Mouse (Mus musculus): ENCODE data around the gene Gm10392. TPM values are rescaled to one million over a fixed set of nuclear protein-coding genes. Genes with fewer than 3 reads are reported as not detected.

Gene Gm10392
- polyA plus RNA-seq, 1 experiment from 2014 or later, result not detected

DNA sequence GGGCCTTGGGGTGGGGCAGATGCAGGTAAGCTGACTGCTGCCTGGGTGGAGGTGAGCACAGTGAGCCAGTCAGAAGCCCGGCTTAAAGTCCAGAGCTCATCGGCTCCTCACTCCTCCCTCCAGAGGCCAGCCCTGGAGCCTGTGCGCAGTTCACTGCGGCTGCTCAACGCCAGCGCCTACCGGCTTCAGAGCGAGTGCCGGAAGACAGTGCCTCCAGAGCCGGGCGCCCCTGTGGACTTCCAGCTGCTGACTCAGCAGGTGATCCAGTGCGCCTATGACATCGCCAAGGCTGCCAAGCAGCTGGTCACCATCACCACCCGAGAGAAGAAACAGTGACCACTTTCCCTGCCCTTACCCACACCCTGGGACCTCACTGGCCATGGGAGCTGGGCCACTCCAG is 12.7 kb downstream of the Gm10392 start:
- Histone ChIP-seq H3K36me3 (peaks cover 89% of the 10 kb centered on the region), H3K9me3 (no peaks in the 10 kb centered on the region), H3K4me1 (replicated peaks) (peaks cover 8% of the 10 kb centered on the region), H3K27me3 (no peaks in the 10 kb centered on the region), H3K4me2 (no peak overlapping the region), H3K27ac (0 out of 2 replicates have a peak overlapping the region, but pooled peaks have one; percentile 29), H3K9ac (replicated peaks) (no peak overlapping the region), H3K4me3 (replicated peaks) (no peak overlapping the region)
- WGBS, result 88% methylated on average over 14 of the region's 14 CpGs
- ATAC-seq (ENCODE audit: insufficient number of reproducible peaks, insufficient read depth, low FRiP score, low TSS enrichment, low read depth), result no peak

DNA sequence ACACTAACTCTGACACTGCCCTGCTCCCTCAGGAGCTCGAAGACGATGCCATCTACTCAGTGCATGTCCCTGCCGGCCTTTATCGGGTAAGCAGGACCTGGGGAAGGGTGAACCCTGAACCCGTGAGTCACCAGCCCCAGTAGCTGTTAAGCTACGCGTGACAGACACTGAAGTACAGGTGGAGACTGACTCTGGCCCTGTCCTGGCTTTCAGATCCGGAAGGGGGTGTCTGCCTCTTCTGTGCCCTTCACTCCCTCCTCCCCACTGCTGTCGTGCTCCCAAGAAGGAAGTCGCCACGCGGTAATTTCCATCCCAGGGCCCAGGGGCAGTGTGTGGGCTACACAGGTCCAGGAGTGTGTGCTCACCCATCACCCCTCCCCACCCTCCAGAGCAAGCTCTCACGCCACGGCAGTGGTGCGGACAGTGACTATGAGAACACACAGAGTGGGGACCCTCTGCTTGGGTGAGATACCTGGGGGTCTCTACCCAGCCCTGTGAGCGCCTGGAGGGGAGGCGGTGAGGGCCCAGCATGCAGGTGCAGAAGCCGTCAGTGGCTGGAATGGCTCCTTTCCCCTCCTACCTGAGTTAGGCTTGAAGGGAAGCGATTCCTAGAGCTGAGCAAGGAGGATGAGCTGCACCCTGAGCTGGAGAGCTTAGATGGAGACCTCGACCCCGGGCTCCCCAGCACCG is 13.6 kb downstream of the Gm10392 start:
- no peaks in the 10 kb centered on the region for H3K9me3 ChIP-seq
- H3K4me3 ChIP-seq (replicated peaks), result no peak overlapping the region
- H3K27me3 ChIP-seq, result no peaks in the 10 kb centered on the region
- H3K4me1 ChIP-seq (replicated peaks), result peaks cover 16% of the 10 kb centered on the region
- 89% methylated on average over 22 of the region's 22 CpGs for WGBS
- H3K36me3 ChIP-seq, result peaks cover 94% of the 10 kb centered on the region
- H3K4me2 ChIP-seq, result no peak overlapping the region
- 0 out of 2 replicates have a peak overlapping the region, but pooled peaks have one; percentile 29 for H3K27ac ChIP-seq
- ATAC-seq (ENCODE audit: insufficient number of reproducible peaks, insufficient read depth, low FRiP score, low TSS enrichment, low read depth), result no peak
- no peak overlapping the region for H3K9ac ChIP-seq (replicated peaks)

DNA sequence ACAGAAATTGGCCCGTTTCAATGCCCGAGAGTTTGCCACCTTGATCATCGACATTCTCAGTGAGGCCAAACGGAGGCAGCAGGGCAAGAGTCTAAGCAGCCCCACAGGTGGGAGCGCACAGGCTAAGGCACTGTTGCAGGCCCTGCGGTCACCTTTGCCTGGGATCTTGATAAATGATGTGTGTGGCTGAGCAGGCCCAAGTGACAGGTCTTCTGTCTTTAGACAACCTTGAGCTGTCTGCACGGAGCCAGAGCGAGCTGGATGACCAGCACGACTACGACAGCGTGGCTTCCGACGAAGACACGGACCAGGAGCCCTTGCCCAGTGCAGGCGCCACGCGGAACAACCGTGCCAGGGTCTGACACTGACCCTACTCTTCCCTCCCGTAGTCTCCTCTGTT is 14.6 kb downstream of the Gm10392 start:
- Histone ChIP-seq H3K4me3 (replicated peaks) (no peak overlapping the region), H3K27ac (no peak overlapping the region), H3K4me1 (replicated peaks) (peaks cover 22% of the 10 kb centered on the region), H3K27me3 (no peaks in the 10 kb centered on the region), H3K9ac (replicated peaks) (no peak overlapping the region), H3K4me2 (no peak overlapping the region), H3K36me3 (peaks cover 94% of the 10 kb centered on the region), H3K9me3 (no peaks in the 10 kb centered on the region)
- WGBS, result 94% methylated on average over 19 of the region's 19 CpGs
- ATAC-seq (ENCODE audit: insufficient number of reproducible peaks, insufficient read depth, low FRiP score, low TSS enrichment, low read depth), result no peak

DNA sequence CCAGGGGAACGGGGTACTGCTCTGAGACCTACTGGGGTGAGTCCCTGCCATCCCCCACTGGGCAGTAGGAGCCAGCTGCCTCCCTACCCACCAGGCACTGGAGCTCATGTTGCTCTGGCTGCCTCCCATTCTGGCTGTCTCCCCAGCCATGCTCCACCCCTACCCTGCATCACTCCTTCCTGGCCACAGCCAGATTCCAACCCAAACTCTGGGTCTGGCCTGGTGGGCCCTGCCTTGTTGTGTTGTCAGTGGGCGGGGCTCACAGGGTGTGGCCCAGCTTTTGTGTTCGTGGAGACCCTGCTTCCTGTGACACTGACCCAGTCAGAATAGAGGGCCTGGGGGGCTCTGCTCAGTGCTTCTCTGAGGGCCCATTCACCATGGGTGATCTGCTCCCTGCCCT is 15.5 kb downstream of the Gm10392 start:
- no peak for ATAC-seq (ENCODE audit: insufficient number of reproducible peaks, insufficient read depth, low FRiP score, low TSS enrichment, low read depth)
- no peak overlapping the region for H3K4me3 ChIP-seq (replicated peaks)
- H3K27ac ChIP-seq, result no peak overlapping the region
- H3K4me1 ChIP-seq (replicated peaks), result peaks cover 21% of the 10 kb centered on the region
- H3K36me3 ChIP-seq, result peaks cover 92% of the 10 kb centered on the region
- H3K27me3 ChIP-seq, result no peaks in the 10 kb centered on the region
- no peak overlapping the region for H3K4me2 ChIP-seq
- 64% methylated on average over 3 of the region's 3 CpGs for WGBS
- no peaks in the 10 kb centered on the region for H3K9me3 ChIP-seq
- no peak overlapping the region; the same call in 1 of the 2 replicates for H3K9ac ChIP-seq (replicated peaks)

DNA sequence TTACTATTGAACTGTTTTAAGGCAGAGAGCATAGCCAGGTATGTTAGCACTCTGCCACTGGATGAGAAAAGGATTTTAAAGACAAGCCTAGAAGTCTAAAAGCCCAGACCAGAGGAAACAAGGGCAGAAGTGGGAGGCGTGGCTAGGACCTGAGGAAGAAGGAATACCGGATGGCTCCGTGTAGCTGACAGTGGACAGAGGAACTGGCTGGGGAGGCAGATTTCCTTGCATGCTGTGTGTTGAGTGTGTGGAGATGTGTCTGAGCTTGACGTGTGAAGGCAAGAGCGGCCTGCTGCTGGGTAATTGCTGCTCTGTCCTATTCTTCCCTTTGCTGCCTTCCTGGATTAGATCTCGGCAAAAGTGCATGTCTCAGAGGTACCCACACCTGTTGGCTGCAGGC is 16.5 kb downstream of the Gm10392 start:
- no peaks in the 10 kb centered on the region for H3K27me3 ChIP-seq
- H3K9me3 ChIP-seq, result no peaks in the 10 kb centered on the region
- peaks cover 27% of the 10 kb centered on the region for H3K4me1 ChIP-seq (replicated peaks)
- no peak overlapping the region for H3K9ac ChIP-seq (replicated peaks)
- ATAC-seq (ENCODE audit: insufficient number of reproducible peaks, insufficient read depth, low FRiP score, low TSS enrichment, low read depth), result no peak
- peaks cover 86% of the 10 kb centered on the region for H3K36me3 ChIP-seq
- no peak overlapping the region for H3K4me2 ChIP-seq
- WGBS, result 83% methylated on average over 6 of the region's 6 CpGs
- H3K27ac ChIP-seq, result no peak overlapping the region
- H3K4me3 ChIP-seq (replicated peaks), result no peak overlapping the region

DNA sequence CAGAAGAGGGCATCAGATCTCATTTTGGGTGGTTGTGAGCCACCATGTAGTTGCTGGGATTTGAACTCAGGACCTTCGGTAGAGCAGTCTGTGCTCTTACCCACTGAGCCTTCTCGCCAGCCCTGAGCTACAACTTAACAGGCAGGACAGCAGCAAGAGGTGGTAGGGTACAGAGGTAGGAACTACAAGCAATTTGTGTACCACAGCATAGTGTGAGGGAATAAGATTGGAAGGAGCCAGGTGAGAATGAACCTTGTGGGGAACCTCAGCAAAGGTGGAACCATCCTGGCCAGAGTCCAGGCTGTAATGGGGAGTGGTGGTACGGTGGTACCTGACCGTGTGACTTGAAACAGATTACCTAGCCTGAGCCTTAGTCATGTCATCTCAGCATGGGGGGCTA is 17.0 kb downstream of the Gm10392 start:
- Histone ChIP-seq H3K27me3 (no peaks in the 10 kb centered on the region), H3K9me3 (no peaks in the 10 kb centered on the region), H3K4me2 (no peak overlapping the region), H3K4me3 (replicated peaks) (no peak overlapping the region), H3K9ac (replicated peaks) (0 out of 2 replicates have a peak overlapping the region, but pooled peaks have one; percentile 4), H3K4me1 (replicated peaks) (peaks cover 32% of the 10 kb centered on the region), H3K27ac (no peak overlapping the region), H3K36me3 (peaks cover 81% of the 10 kb centered on the region)
- ATAC-seq (ENCODE audit: insufficient number of reproducible peaks, insufficient read depth, low FRiP score, low TSS enrichment, low read depth), result no peak
- WGBS, result 87% methylated on average over 4 of the region's 4 CpGs

DNA sequence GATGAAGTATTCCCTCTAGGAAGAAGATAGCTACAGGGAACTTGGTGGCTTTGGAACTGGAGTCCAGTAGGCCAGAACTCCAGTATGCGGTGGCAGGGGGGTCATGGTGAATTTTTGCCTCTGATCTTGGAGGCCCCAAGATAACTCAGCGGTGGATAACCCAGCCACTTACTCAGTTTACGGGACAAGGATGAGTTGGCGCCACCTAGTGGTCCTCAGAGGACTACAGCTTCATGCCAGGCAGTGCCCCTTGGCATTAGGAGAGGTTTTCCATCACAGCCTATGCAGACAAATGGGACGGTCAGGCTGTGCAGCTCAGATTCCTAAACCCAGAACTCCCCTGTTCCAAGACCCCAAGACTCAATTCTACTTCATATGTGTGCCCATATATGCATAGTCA is 17.6 kb downstream of the Gm10392 start:
- ATAC-seq (ENCODE audit: insufficient number of reproducible peaks, insufficient read depth, low FRiP score, low TSS enrichment, low read depth), result no peak
- H3K27me3 ChIP-seq, result no peaks in the 10 kb centered on the region
- no peaks in the 10 kb centered on the region for H3K9me3 ChIP-seq
- H3K9ac ChIP-seq (replicated peaks), result no peak overlapping the region
- H3K4me1 ChIP-seq (replicated peaks), result peaks cover 35% of the 10 kb centered on the region
- H3K27ac ChIP-seq, result no peak overlapping the region
- no peak overlapping the region for H3K4me3 ChIP-seq (replicated peaks)
- H3K4me2 ChIP-seq, result no peak overlapping the region
- 32% methylated on average over 5 of the region's 5 CpGs for WGBS
- peaks cover 75% of the 10 kb centered on the region for H3K36me3 ChIP-seq

DNA sequence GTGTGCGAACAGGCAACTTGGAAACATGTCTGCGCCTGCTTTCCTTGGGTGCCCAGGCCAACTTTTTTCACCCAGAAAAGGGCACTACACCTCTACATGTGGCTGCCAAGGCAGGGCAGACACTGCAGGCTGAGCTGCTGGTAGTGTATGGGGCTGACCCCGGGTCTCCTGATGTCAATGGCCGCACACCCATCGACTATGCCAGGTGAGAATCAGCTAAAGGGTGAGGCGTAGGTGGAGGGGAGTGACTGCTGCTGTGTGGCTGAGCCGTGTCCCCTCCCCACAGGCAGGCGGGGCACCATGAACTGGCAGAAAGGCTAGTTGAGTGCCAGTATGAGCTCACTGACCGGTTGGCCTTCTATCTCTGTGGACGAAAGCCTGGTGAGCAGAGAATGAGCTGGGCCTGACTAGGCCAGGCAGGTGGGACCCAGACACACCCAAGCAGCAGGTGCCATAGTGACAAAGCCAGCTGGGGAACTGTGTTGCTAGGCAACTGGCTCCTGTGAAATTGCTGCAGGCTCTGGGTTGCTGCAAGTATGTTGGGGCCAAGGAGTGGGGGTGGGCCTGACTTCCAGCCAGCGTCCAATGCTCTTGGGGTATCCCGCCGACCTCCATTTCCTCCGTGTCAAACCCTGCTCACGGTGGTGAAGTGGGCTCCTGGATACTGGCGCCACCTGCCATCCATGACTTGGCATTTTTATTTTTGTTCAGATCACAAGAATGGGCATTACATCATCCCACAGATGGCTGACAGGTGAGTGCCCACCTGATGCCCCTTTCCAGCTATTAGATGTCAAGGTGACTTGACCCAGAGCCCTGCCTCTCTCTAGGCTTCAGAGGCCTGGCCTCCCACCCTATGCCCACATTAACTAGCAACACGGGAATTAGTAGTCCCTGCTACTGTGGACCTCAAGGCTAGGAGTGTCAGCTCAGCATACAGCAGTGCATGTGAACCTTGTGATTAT is 18.4 kb downstream of the Gm10392 start:
- H3K9me3 ChIP-seq, result no peaks in the 10 kb centered on the region
- H3K27ac ChIP-seq, result no peak overlapping the region
- H3K36me3 ChIP-seq, result peaks cover 68% of the 10 kb centered on the region
- H3K4me2 ChIP-seq, result no peak overlapping the region
- H3K4me1 ChIP-seq (replicated peaks), result peaks cover 38% of the 10 kb centered on the region
- no peaks in the 10 kb centered on the region for H3K27me3 ChIP-seq
- no peak for ATAC-seq (ENCODE audit: insufficient number of reproducible peaks, insufficient read depth, low FRiP score, low TSS enrichment, low read depth)
- 83% methylated on average over 17 of the region's 17 CpGs for WGBS
- H3K9ac ChIP-seq (replicated peaks), result peak overlapping the region; percentile 2; the same call in 1 of the 2 replicates
- no peak overlapping the region for H3K4me3 ChIP-seq (replicated peaks)

DNA sequence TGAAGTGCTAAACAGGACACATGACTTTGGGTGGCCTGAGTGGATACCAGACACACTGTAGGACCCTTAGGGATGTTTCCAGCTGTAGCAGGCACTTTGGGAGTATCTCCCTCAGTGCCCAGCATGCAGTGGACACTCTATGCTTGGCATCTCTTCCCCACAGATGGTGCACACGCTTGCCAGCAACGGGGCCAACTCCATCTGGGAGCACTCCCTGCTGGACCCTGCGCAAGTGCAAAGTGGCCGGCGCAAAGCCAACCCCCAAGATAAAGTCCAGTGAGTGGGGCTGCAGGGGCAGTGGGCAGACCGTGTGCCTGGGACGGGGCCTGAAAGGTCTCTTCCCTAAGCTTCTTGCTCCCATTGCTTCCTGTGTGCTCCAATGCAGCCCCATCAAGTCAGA is 19.6 kb downstream of the Gm10392 start:
- no peaks in the 10 kb centered on the region for H3K27me3 ChIP-seq
- H3K9ac ChIP-seq (replicated peaks), result 0 out of 2 replicates have a peak overlapping the region, but pooled peaks have one; percentile 27
- peaks cover 51% of the 10 kb centered on the region for H3K4me1 ChIP-seq (replicated peaks)
- H3K36me3 ChIP-seq, result peaks cover 55% of the 10 kb centered on the region
- no peaks in the 10 kb centered on the region for H3K9me3 ChIP-seq
- no peak overlapping the region for H3K4me3 ChIP-seq (replicated peaks)
- ATAC-seq (ENCODE audit: insufficient number of reproducible peaks, insufficient read depth, low FRiP score, low TSS enrichment, low read depth), result no peak
- H3K27ac ChIP-seq, result no peak overlapping the region
- H3K4me2 ChIP-seq, result no peak overlapping the region
- WGBS, result 89% methylated on average over 7 of the region's 7 CpGs

DNA sequence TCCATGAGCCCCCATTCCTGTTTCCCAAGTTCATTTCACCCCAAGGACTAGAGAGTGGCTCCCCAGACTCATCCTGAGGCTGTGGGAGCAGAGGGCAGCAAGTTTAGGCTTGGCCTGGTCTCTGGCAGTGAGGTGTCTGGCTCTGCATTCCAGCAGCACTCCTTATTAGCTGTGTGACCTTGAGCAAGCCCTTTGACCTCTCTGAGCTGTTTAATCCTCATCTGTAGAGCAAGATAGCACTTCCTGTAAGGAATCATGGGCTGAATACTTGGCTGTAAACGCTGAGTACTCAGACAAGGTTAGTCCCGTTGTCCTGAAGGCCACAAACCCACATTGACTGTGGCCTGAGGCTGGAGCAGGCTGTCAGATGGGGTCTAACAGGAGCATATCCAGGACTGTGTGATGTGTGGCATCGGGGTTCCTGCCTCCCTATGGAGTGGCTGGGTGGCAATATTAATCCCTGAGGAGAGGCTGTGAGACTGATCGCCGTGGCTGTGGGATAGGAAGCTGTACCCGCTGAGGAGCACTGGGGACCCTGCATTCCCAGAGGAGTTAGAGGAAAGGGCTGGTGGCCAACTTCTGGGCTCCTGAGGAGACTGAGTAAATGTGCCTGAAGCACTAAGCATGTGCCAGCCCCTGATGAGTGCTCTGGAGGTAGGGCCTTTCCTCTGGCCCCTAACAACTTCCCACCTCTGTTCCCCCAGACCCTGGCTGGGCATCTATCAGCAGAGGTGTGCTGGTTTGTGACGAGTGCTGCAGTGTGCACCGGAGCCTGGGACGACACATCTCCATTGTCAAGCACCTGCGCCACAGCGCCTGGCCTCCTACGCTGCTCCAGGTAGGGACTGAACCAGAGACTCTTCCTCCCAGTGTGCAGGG is 20.5 kb downstream of the Gm10392 start:
- no peaks in the 10 kb centered on the region for H3K27me3 ChIP-seq
- H3K4me3 ChIP-seq (replicated peaks), result no peak overlapping the region
- H3K4me2 ChIP-seq, result no peak overlapping the region
- no peak overlapping the region for H3K9ac ChIP-seq (replicated peaks)
- ATAC-seq (ENCODE audit: insufficient number of reproducible peaks, insufficient read depth, low FRiP score, low TSS enrichment, low read depth), result no peak
- H3K36me3 ChIP-seq, result peaks cover 46% of the 10 kb centered on the region
- peaks cover 58% of the 10 kb centered on the region for H3K4me1 ChIP-seq (replicated peaks)
- H3K27ac ChIP-seq, result peak overlapping the region; percentile 75
- WGBS, result 73% methylated on average over 12 of the region's 12 CpGs
- H3K9me3 ChIP-seq, result no peaks in the 10 kb centered on the region
